Mouse (Mus musculus): ENCODE results near the gene Dhx34. TPM values are rescaled to one million over a fixed set of nuclear protein-coding genes. Genes with fewer than 3 reads are reported as not detected.

Dhx34 gene
- polyA plus RNA-seq (2014; fragmentation: Illumina TruSeq; extraction: RNeasy Lipid Tissue Mini Kit (QIAGEN cat#74804); ENCODE audit: low read depth, low replicate concordance) = 0.35 TPM

GRCm38 (mm10) chr7:16221582-16222272, at the start of gene Dhx34:
Dhx34 (minus strand) TSS chr7:16222037.

GRCm38 (mm10) chr7:16259110-16259590, 37.3 kb upstream of the Dhx34 start, which contains the start of gene C5ar1:
C5ar1 (minus strand) TSS chr7:16259540.

DNA sequence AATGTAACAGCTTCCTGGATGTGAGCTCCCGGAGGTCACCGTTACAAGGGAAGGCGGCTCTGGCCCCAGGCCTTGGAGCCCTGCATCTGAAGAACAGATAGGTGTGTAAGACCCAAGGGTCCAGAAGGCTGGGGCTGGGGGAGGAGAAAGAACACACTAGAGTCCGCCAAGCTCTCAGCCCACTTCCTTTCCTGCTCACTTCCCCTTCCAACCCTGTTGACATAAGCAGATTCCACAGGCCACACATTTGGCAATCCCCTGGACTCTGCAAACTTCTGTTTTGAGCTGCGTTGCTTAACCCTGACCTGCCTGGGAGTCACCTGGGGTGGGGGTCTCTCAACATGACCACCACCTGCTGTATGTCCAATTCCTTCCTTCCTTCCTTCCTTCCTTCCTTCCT, 22.2 kb upstream of the Dhx34 start, which contains the start of gene C5ar2:
C5ar2 (minus strand) TSS at position 88 of the 400 bp plus-strand sequence.

DNA sequence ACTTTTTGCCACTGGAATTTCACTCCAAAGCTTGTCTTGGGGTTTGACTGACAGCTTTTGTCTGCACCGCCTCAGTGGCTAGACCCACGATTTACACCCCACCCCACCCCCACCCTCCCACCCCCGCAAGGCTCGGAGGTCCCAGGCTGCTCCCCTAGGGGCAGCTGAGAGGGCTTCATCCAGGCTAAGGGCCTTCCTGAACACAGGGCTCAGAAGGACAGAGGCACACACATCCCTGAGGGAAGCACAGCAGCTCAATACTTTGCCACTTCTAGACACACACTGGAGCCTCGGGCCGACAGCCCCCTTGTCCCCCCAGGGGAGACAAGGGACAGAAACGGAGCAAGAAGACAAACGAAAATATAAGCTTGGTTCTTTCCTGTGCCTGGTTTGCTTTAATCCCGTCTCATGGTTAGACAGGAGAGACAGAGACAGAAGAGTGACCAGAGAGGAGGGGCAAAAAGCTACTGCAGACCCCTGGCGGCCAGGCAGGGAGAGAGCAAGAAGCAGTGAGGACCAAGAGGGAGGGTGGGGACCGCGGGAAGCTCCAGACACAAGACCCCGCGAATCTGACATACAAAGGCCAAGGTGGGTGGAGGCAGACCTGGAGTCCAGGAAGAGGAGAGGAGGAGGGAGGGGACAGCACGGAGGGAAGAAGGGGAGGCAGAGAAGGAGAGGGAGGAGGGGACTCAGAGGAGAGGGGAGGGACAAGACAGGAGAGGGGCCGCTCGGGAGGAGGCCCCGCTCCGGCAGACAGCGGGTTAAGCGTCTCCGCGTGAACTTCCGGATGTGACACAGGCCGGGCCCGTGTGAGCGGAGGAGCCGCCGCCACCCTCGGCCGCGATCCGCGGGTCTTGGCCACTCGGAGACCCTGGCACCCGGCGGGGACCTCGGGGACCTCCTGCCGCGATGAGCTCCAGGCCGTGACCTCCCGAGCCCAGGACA, 47.0 kb downstream of the Dhx34 start, which contains the start of gene Meis3:
Meis3 (plus strand) TSS at position 494 of the 945 bp plus-strand sequence.

Other genes with a start within 250 kb of the Dhx34 start
- 0.76 TPM for gene Bicra, start 174.1 kb downstream of the Dhx34 start, polyA plus RNA-seq (2014; fragmentation: Illumina TruSeq; extraction: RNeasy Lipid Tissue Mini Kit (QIAGEN cat#74804); ENCODE audit: low read depth, low replicate concordance)
- not detected for gene Zfp541, start 160.2 kb downstream of the Dhx34 start, polyA plus RNA-seq (2014; fragmentation: Illumina TruSeq; extraction: RNeasy Lipid Tissue Mini Kit (QIAGEN cat#74804); ENCODE audit: low read depth, low replicate concordance)
- gene Napa, start 123.6 kb downstream of the Dhx34 start, polyA plus RNA-seq (2014; fragmentation: Illumina TruSeq; extraction: RNeasy Lipid Tissue Mini Kit (QIAGEN cat#74804); ENCODE audit: low read depth, low replicate concordance) = 16.1 TPM
- gene Kptn, start 102.1 kb downstream of the Dhx34 start, polyA plus RNA-seq (2014; fragmentation: Illumina TruSeq; extraction: RNeasy Lipid Tissue Mini Kit (QIAGEN cat#74804); ENCODE audit: low read depth, low replicate concordance) = 9.7 TPM
- 0.13 TPM for gene Slc8a2, start 92.2 kb downstream of the Dhx34 start, polyA plus RNA-seq (2014; fragmentation: Illumina TruSeq; extraction: RNeasy Lipid Tissue Mini Kit (QIAGEN cat#74804); ENCODE audit: low read depth, low replicate concordance)
- gene Meis3, start 46.9 kb downstream of the Dhx34 start, polyA plus RNA-seq (2014; fragmentation: Illumina TruSeq; extraction: RNeasy Lipid Tissue Mini Kit (QIAGEN cat#74804); ENCODE audit: low read depth, low replicate concordance) = 0.85 TPM
- gene C5ar2, start 22.1 kb upstream of the Dhx34 start, polyA plus RNA-seq (2014; fragmentation: Illumina TruSeq; extraction: RNeasy Lipid Tissue Mini Kit (QIAGEN cat#74804); ENCODE audit: low read depth, low replicate concordance) = 0.32 TPM
- 2.3 TPM for gene C5ar1, start 37.5 kb upstream of the Dhx34 start, polyA plus RNA-seq (2014; fragmentation: Illumina TruSeq; extraction: RNeasy Lipid Tissue Mini Kit (QIAGEN cat#74804); ENCODE audit: low read depth, low replicate concordance)
- 7.4 TPM for gene Inafm1, start 51.6 kb upstream of the Dhx34 start, polyA plus RNA-seq (2014; fragmentation: Illumina TruSeq; extraction: RNeasy Lipid Tissue Mini Kit (QIAGEN cat#74804); ENCODE audit: low read depth, low replicate concordance)
- 44.9 TPM for gene Ccdc9, start 64.8 kb upstream of the Dhx34 start, polyA plus RNA-seq (2014; fragmentation: Illumina TruSeq; extraction: RNeasy Lipid Tissue Mini Kit (QIAGEN cat#74804); ENCODE audit: low read depth, low replicate concordance)
- not detected for gene Bbc3, start 86.4 kb upstream of the Dhx34 start, polyA plus RNA-seq (2014; fragmentation: Illumina TruSeq; extraction: RNeasy Lipid Tissue Mini Kit (QIAGEN cat#74804); ENCODE audit: low read depth, low replicate concordance)
- gene Sae1, start 165.8 kb upstream of the Dhx34 start, polyA plus RNA-seq (2014; fragmentation: Illumina TruSeq; extraction: RNeasy Lipid Tissue Mini Kit (QIAGEN cat#74804); ENCODE audit: low read depth, low replicate concordance) = 53.2 TPM
- 6.7 TPM for gene Zc3h4, start 178.9 kb upstream of the Dhx34 start, polyA plus RNA-seq (2014; fragmentation: Illumina TruSeq; extraction: RNeasy Lipid Tissue Mini Kit (QIAGEN cat#74804); ENCODE audit: low read depth, low replicate concordance)
- not detected for gene Tmem160, start 230.7 kb upstream of the Dhx34 start, polyA plus RNA-seq (2014; fragmentation: Illumina TruSeq; extraction: RNeasy Lipid Tissue Mini Kit (QIAGEN cat#74804); ENCODE audit: low read depth, low replicate concordance)